Mouse (Mus musculus): ENCODE data around the gene Gm20509.
"Not testable (repeated sequence)": the region's sequence is repeated elsewhere in the genome, so short reads cannot be mapped to it uniquely, and the experiment has no call there.

Gene Gm20509

GRCm38 (mm10) chr9:73101536-73101935, 734 bp upstream of the Gm20509 start, which contains the start of gene Khdc3:
Gene Khdc3 (plus strand): TSS chr9:73101836.
- DNase-seq (ENCODE audit: low read depth, low spot score), result no peak

GRCm38 (mm10) chr9:73103159-73103879, 1.0 kb downstream of the Gm20509 start:
- DNase-seq (ENCODE audit: low read depth, low spot score), result peak; percentile 28

- DNase-seq (ENCODE audit: low read depth, low spot score), result no peak
These were observed 1.6 kb downstream of the Gm20509 start for GRCm38 (mm10) chr9:73103880-73104198.

GRCm38 (mm10) chr9:73105141-73105540, 2.9 kb downstream of the Gm20509 start:
- no peak for DNase-seq (ENCODE audit: low read depth, low spot score)

- DNase-seq (ENCODE audit: low read depth, low spot score), result no peak
These were observed 3.5 kb downstream of the Gm20509 start for GRCm38 (mm10) chr9:73105771-73106170.

- DNase-seq (ENCODE audit: low read depth, low spot score), result peak; percentile 98
These were observed 10.9 kb downstream of the Gm20509 start, which contains the start of gene Rsl24d1 for GRCm38 (mm10) chr9:73112919-73113906. Gene Rsl24d1 (plus strand): TSS chr9:73113426.

GRCm38 (mm10) chr9:73116704-73117103, 14.4 kb downstream of the Gm20509 start:
- DNase-seq (ENCODE audit: low read depth, low spot score), result not testable (repeated sequence)

- DNase-seq (ENCODE audit: low read depth, low spot score), result no peak
These were observed 15.7 kb downstream of the Gm20509 start for GRCm38 (mm10) chr9:73118012-73118411.

- DNase-seq (ENCODE audit: low read depth, low spot score), result peak; percentile 61
These were observed 19.5 kb downstream of the Gm20509 start for GRCm38 (mm10) chr9:73121735-73122134.

- DNase-seq (ENCODE audit: low read depth, low spot score), result no peak
These were observed 22.8 kb downstream of the Gm20509 start for GRCm38 (mm10) chr9:73125043-73125570.

- DNase-seq (ENCODE audit: low read depth, low spot score), result no peak
These were observed 25.2 kb downstream of the Gm20509 start for GRCm38 (mm10) chr9:73127457-73127856.

GRCm38 (mm10) chr9:73129875-73130274, 27.6 kb downstream of the Gm20509 start:
- DNase-seq (ENCODE audit: low read depth, low spot score), result no peak

- DNase-seq (ENCODE audit: low read depth, low spot score), result no peak
These were observed 28.3 kb downstream of the Gm20509 start for GRCm38 (mm10) chr9:73130529-73130928.

- no peak for DNase-seq (ENCODE audit: low read depth, low spot score)
These were observed 35.1 kb downstream of the Gm20509 start for GRCm38 (mm10) chr9:73137341-73137886.

- DNase-seq (ENCODE audit: low read depth, low spot score), result no peak
These were observed 52.1 kb downstream of the Gm20509 start for GRCm38 (mm10) chr9:73154347-73154746.

GRCm38 (mm10) chr9:73157968-73158367, 55.7 kb downstream of the Gm20509 start:
- DNase-seq (ENCODE audit: low read depth, low spot score), result no peak

GRCm38 (mm10) chr9:73159265-73159664, 57.0 kb downstream of the Gm20509 start:
- peak; percentile 92 for DNase-seq (ENCODE audit: low read depth, low spot score)

GRCm38 (mm10) chr9:73162571-73163333, 60.5 kb downstream of the Gm20509 start:
- peak; percentile 94 for DNase-seq (ENCODE audit: low read depth, low spot score)

- DNase-seq (ENCODE audit: low read depth, low spot score), result peak; percentile 72
These were observed 63.4 kb downstream of the Gm20509 start for GRCm38 (mm10) chr9:73165631-73166030.
